Mouse (Mus musculus) adrenal gland, adult 8-10 months (tissue): ENCODE measurements at regions not wholly inside any gene's neighbourhood (a gene's known extent, or its start where the extent isn't known, plus 50 kb on each side); places are given as distances from the start of the nearest gene placed in this dataset.

Source experiments
- DNase-seq: peaks from one replicate; pipeline ENCODE4 v3.0.0; 2022

DNA sequence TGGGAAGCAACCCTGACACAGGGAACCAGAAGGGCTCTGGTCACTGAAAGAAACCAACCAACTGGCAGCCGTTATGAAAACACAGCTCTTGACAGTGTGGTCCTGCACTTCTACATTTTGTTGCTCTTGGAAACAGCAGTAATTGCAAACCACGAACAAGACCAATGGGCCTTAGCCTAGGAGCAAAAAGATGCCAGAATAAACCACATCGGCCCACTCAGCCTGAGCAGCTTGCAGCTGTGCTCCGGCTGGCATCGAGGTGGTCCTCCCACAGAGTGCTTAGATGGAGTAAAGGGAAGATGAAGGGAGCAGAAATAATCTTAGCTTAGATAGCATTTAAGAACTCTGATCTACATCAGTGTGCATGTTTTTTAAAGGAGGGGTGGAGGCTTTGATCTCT is 138.0 kb downstream of the Usp46 start:
- DNase-seq, result no peak

DNA sequence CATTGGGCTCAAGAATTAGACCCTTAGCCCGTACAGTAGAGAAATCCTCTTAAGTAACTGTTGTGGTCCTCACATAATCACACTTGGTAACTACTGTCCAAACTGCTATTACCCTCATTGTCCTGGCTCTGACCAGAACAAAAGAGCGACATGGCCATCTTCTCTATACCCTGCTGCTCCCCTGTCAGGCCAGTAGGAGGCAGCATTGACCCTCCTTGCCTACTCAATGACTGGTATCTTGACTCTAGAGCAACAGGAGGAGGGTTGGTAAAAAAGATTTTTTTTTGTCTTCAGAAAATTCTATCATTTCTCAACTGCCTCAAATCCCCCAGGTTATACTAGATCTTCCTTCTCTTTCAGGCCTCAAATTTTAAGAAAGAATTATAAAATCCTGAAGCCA is 130.4 kb downstream of the Usp46 start:
- peak; percentile 14 for DNase-seq

DNA sequence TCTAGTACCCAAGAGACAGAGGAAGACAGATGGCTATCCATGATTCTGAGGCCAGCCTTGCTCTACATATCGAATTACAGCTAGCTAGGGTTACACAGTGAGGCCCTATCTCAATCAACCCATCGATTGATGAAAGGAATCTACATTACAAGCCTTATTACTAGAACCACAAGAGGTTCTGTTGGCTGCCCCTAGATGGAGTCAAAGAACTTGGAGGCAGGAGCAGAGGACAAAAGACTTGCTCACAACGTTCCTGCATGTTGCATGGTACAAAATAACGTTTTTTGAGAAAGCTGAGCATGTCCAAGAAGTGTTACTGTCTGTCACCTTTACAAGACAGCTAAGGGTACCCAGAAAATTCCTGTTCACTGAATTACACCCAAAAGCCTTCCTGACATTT is 129.8 kb downstream of the Usp46 start:
- DNase-seq, result no peak

DNA sequence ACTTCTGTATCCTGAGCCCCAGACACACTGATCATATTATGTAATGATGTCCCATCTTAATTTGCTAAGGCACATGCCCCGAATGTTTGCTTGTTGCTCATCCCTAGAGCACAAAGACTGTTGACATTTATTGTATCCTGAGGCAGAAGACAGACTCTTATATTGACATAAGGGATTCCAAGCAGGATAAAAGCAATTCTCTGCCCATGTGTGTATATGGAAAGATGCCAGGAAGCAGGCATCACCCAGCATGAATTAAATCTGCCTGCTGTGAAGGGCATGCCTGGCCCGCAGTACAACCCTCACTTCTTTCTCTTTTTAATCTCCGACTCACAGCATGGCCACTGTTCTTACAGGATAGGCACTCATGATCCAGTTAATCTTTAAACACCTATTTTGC is 125.3 kb downstream of the Usp46 start:
- no peak for DNase-seq

DNA sequence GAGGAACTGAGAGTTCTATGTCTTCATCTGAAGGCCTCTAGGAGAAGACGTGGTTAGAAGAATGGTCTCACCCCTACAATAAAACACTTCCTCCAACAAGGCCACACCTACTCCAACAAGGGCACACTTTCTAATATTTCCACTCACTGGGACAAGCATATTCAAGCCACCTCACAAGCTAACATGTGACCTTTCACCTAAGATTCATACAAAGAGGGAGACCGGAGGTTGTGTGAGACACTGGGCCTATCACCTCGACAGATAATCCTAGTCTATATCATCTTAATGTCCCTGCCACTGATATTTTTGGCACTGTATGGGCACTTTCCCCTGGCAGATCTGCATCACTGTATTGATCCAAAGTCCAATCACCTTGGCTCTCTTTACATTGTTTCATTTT is 122.6 kb downstream of the Usp46 start:
- no peak for DNase-seq

DNA sequence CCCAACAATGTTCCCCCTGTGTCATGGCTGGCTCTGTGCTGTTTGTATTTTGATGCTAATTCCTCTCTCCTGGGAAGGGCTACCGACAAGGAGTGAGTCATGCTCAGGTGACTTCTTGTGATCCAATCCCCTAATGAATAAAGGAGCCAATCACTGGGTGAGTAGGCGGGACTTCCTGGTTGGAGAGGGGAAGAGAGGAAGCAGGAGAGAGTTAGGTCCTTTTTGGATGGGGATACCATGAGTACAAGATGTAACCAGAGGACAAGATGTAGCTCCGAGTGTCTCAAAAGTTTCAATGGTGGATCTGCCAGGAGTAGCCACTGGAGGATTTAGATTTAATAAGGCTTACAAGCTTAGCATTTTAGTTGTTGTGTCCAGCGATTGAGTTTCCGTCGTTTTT is 122.1 kb downstream of the Usp46 start:
- DNase-seq, result no peak

DNA sequence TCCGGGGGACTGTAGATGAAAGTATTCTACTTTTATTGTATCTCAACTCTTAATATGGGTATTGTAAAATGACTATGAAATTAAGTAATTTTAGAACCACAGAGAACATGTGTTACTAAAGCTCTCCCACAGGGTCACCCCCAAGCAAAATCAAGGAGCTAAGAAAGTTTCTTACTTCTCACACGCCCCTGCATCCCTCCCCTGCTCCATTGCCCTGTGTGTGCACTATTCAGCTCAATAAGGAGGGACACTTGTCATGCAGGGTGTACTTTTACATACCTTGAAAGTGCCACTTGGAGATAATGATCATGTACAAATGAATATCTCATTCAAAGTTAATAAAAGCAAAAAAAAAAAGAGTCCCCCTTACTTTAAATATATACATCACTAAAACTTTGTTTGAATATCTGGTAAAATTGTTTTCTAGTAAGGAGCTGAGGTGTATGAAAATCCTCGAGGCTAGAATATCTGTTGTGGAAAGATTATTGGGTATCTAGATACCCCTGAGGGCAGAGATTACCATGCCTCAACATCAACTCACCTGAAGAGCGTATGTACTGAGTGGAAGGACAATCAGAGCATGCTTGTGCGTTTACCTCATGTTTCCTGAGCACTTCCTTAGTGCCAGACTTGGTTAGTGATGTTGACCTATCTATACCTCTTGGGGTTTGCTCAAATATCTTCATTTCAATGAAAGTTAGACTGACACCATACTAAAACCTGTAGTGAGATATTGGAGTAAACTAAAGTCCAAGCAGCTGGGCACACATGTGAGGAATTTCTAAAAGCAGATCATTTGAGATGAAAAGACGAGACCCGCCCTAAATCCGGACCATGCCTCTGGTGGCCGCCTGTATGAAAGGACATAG is 120.0 kb downstream of the Usp46 start:
- DNase-seq, result no peak
